Mouse (Mus musculus): ENCODE results near the gene Cux2.

DNA sequence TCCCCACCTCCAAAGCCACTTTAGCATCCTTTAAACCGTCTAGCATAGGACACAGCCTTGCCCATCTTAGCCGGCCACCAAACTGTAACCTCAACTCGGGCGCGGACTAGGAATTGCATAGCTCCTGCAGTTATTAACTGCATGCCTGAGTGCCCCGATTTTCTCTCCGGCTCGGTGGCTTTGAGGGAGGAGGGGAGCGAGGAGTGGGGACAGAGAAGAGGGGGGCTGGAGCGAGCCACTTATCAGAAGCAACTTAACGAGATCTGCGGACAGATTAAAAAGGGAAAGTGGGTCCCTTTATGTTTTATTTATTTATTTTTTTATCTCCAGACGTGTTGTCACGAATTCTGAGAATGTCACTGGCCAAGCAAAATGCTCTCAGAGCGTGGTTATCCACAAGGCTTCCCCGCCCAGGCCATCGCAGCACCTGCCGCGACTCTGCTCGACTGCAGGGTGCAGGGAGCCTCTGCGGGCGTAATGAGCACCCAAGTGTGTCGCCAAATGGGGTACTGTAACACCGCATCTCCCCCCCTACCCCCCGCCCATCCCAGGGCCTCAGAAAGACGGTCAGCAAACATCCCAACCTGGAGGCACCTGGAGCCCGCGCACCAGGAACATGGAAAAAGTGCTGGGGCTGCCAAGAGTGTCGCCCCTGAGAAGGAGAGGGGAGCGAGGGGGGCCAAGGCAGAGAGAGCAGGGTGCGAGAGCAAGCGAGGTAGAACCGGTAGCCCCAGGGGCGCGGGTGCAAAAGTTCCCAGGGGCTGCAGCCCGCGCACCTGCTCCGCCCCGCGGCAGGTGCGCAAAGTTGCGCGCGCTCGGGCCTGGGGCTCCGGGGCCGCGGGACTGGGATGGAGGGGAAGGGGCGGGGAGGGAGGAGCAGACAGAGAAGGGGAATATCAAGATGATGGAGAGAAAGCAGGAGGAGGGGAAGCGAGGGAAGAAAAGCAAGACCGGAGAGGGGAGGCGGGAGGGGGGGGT is 927 bp downstream of the Cux2 start:
- TF ChIP-seq GATA1 (IDR thresholded peaks at IDR 0.05; ENCODE audit: borderline replicate concordance, low read length), result no peak
- TF ChIP-seq FLI1 (IDR thresholded peaks at IDR 0.05; ENCODE audit: low read length), result no peak
